Mouse (Mus musculus) cortical plate, adult 2 months (tissue): ENCODE results near the gene Cwf19l1.

Experiments used
- CTCF ChIP-seq: fragments of 200-500 bp; IDR thresholded peaks from 2 replicates; pipeline ENCODE4 v1.5.1; 2011; ENCODE audit warnings: mild to moderate bottlenecking, control low read depth, low read length; ENCODE audit not compliant: insufficient read depth; ENCODE audit errors: extremely low read depth
- POLR2A ChIP-seq: fragments of 200-500 bp; IDR thresholded peaks from 2 replicates; pipeline ENCODE4 v1.6.1; 2011; ENCODE audit warnings: mild to moderate bottlenecking, low read length, control low read depth; ENCODE audit not compliant: insufficient read depth; ENCODE audit errors: extremely low read depth

DNA sequence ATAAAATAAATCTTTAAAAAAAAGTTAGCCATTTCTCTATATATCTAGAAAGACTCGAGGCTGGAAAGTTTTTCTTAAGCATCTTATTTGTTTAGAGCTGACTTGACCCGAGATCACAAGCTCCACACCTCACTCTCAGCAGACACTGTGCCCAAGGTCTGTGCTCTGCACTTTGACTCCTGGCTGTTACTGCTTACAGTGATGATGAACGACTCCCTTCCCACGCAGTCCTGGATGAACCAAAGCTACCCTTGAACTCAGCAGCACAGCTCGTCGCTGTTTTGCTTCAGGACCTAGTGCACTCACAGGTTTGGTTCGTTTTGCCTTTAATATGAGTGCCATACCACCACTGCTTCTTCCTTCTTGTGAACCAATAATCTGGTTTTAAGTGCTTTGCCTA lies 71.9 kb downstream of the Cwf19l1 start:
- TF ChIP-seq POLR2A = no peak
- TF ChIP-seq CTCF = no peak
